Mouse (Mus musculus): ENCODE data around the gene Snrpb. TPM values are rescaled to one million over a fixed set of nuclear protein-coding genes. Genes with fewer than 3 reads are reported as not detected.

The Snrpb gene
- polyA plus RNA-seq, 1 experiment from 2014 or later, result 386 TPM

GRCm38 (mm10) chr2:130171674-130172073 lies 7.5 kb downstream of the Snrpb start:
- H3K9ac ChIP-seq, result no peak overlapping the region
- no peak overlapping the region for H3K27ac ChIP-seq (ENCODE audit: poor library complexity, severe bottlenecking)
- peaks cover 79% of the 10 kb centered on the region for H3K36me3 ChIP-seq
- H3K4me3 ChIP-seq, result no peak overlapping the region
- H3K27me3 ChIP-seq (replicated peaks), result no peaks in the 10 kb centered on the region
- H3K4me2 ChIP-seq, result no peak overlapping the region
- WGBS, result 83% methylated on average over 2 of the region's 2 CpGs
- H3K9me3 ChIP-seq (replicated peaks), result no peaks in the 10 kb centered on the region
- no peak for ATAC-seq (ENCODE audit: insufficient number of reproducible peaks, low FRiP score)
- peaks cover 3% of the 10 kb centered on the region for H3K4me1 ChIP-seq (replicated peaks)

DNA sequence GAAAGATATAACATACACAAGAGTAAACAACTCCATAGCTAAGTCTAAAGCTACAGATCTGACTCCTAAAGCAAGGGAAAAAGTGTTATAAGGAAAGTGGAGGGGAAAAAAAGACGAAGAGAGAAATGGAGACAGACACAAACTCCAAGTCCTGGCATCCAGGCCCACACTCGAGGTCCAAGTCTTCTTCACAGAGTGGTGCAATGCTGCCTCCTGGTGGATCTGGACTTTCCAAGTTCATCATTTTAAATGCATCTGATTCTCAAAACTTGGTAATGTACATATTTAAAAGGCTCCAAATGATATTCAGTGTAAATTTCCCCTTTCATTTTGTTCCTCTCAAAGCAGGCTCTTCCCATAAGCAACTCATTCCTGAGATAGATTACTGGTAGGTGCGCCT lies 11.3 kb downstream of the Snrpb start:
- Histone ChIP-seq H3K36me3 (peaks cover 54% of the 10 kb centered on the region), H3K4me3 (no peak overlapping the region), H3K9ac (no peak overlapping the region), H3K4me1 (replicated peaks) (no peaks in the 10 kb centered on the region), H3K9me3 (replicated peaks) (no peaks in the 10 kb centered on the region), H3K27ac (ENCODE audit: poor library complexity, severe bottlenecking) (no peak overlapping the region), H3K27me3 (replicated peaks) (no peaks in the 10 kb centered on the region), H3K4me2 (no peak overlapping the region)
- ATAC-seq (ENCODE audit: insufficient number of reproducible peaks, low FRiP score), result no peak
- WGBS, result 50% methylated on average over 3 of the region's 3 CpGs

- no peaks in the 10 kb centered on the region for H3K4me1 ChIP-seq (replicated peaks)
- WGBS, result 69% methylated on average over 9 of the region's 9 CpGs
- no peak overlapping the region for H3K4me3 ChIP-seq
- H3K9ac ChIP-seq, result no peak overlapping the region
- no peak overlapping the region for H3K27ac ChIP-seq (ENCODE audit: poor library complexity, severe bottlenecking)
- no peak overlapping the region for H3K4me2 ChIP-seq
- H3K36me3 ChIP-seq, result peaks cover 41% of the 10 kb centered on the region
- H3K9me3 ChIP-seq (replicated peaks), result no peaks in the 10 kb centered on the region
- no peak for ATAC-seq (ENCODE audit: insufficient number of reproducible peaks, low FRiP score)
- H3K27me3 ChIP-seq (replicated peaks), result no peaks in the 10 kb centered on the region
These were observed 12.6 kb downstream of the Snrpb start for GRCm38 (mm10) chr2:130166311-130167214.

DNA sequence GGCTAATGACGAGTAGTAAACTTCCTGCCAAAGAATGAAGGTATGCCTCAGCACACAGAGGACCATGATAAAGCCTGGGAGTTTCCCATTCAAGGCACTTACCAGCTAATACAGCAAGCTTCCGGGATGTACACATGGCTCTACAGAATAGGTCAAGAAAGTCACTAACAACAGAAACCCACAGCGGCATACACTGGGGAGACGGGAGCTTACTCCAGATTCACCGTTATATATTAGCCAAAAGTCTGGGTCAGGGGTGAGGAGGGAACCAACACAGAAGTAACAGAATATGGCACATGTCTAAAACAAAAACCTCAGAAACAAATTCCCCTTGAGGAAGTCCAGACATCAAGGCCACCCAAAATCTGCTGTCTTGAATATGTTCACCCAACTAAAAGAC lies 16.5 kb downstream of the Snrpb start:
- H3K4me3 ChIP-seq, result no peak overlapping the region
- H3K27ac ChIP-seq (ENCODE audit: poor library complexity, severe bottlenecking), result no peak overlapping the region
- peaks cover 16% of the 10 kb centered on the region for H3K36me3 ChIP-seq
- 73% methylated on average over 5 of the region's 5 CpGs for WGBS
- ATAC-seq (ENCODE audit: insufficient number of reproducible peaks, low FRiP score), result no peak
- no peaks in the 10 kb centered on the region; the same call in 1 of the 2 replicates for H3K4me1 ChIP-seq (replicated peaks)
- H3K4me2 ChIP-seq, result no peak overlapping the region
- H3K27me3 ChIP-seq (replicated peaks), result 0 out of 2 replicates have a peak, but pooled peaks cover 3% of the 10 kb centered on the region
- H3K9ac ChIP-seq, result no peak overlapping the region
- no peaks in the 10 kb centered on the region for H3K9me3 ChIP-seq (replicated peaks)

DNA sequence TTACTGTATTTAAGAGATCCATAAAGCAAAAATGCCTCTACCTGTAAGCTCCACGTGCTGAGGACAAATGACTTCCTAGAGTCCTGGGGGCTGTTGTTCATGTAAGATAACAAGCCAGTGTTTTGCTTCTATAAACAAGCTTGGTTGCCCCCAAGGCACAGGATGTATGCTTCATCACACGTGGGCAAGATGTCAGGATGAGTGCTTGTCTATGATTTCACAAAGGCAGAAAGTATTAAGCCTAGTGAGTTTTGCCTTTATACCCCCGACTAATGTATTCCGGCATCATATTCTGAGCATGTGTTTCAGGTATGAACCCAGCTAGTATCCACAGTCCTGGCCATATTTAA lies 21.1 kb downstream of the Snrpb start:
- Histone ChIP-seq H3K4me3 (no peak overlapping the region), H3K27ac (ENCODE audit: poor library complexity, severe bottlenecking) (no peak overlapping the region), H3K4me2 (no peak overlapping the region), H3K9me3 (replicated peaks) (no peaks in the 10 kb centered on the region), H3K4me1 (replicated peaks) (no peaks in the 10 kb centered on the region; the same call in 1 of the 2 replicates), H3K36me3 (no peaks in the 10 kb centered on the region), H3K9ac (no peak overlapping the region), H3K27me3 (replicated peaks) (0 out of 2 replicates have a peak, but pooled peaks cover 3% of the 10 kb centered on the region)
- WGBS, result 54% methylated on average over 4 of the region's 4 CpGs
- ATAC-seq (ENCODE audit: insufficient number of reproducible peaks, low FRiP score), result no peak

- Histone ChIP-seq H3K27me3 (replicated peaks) (0 out of 2 replicates have a peak, but pooled peaks cover 3% of the 10 kb centered on the region), H3K27ac (ENCODE audit: poor library complexity, severe bottlenecking) (no peak overlapping the region), H3K4me2 (no peak overlapping the region), H3K9ac (no peak overlapping the region), H3K4me3 (no peak overlapping the region), H3K9me3 (replicated peaks) (no peaks in the 10 kb centered on the region), H3K4me1 (replicated peaks) (no peaks in the 10 kb centered on the region; the same call in 1 of the 2 replicates), H3K36me3 (no peaks in the 10 kb centered on the region)
- ATAC-seq (ENCODE audit: insufficient number of reproducible peaks, low FRiP score), result no peak
- WGBS, result 66% methylated on average over 14 of the region's 14 CpGs
These were observed 21.7 kb downstream of the Snrpb start for GRCm38 (mm10) chr2:130157231-130158087.

DNA sequence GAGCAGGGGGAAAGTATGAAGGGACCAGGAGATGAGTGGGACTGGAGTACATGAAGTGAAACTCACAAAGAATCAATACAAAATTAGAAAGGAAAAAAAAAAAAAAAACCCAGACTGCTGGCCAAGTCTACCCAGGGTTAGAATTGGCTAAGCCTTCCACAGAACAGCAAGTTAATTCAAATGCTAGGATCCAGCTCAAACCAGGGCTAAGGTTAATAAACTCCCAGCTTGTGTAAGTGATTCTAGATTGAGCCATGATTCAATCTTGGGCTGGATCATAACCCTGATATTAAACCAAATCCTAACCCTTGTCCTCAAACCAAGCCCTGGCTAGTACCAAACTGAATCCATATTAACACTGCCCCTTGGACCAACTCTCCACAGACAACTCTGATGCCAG lies 23.4 kb downstream of the Snrpb start:
- no peaks in the 10 kb centered on the region; the same call in 1 of the 2 replicates for H3K4me1 ChIP-seq (replicated peaks)
- no peaks in the 10 kb centered on the region for H3K36me3 ChIP-seq
- no peak overlapping the region for H3K4me3 ChIP-seq
- H3K27ac ChIP-seq (ENCODE audit: poor library complexity, severe bottlenecking), result no peak overlapping the region
- no peak for ATAC-seq (ENCODE audit: insufficient number of reproducible peaks, low FRiP score)
- no peak overlapping the region for H3K4me2 ChIP-seq
- no peak overlapping the region for H3K9ac ChIP-seq
- H3K9me3 ChIP-seq (replicated peaks), result no peaks in the 10 kb centered on the region
- no peaks in the 10 kb centered on the region for H3K27me3 ChIP-seq (replicated peaks)

DNA sequence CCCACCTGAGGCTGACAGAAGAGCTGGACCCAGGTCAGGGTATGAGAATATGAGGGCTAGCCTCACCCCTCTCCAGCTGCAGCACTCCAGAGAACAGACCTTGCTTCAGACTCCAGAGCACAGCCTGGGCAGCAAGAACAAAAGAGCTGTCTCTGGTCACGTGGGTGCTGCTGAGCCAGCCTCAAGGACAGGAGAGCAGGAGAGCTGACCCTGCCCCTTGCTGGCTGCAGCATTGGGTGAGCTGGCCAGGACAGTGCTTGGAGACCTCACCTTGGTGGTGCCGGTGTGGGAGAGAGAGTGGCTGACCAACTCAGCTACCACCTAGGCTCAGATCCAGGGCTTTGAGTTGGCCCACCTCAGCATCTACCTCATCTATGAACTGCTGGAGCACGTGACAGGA lies 24.0 kb downstream of the Snrpb start:
- 83% methylated on average over 3 of the region's 3 CpGs for WGBS

GRCm38 (mm10) chr2:130146089-130146668 lies 33.0 kb downstream of the Snrpb start:
- Histone ChIP-seq H3K4me1 (replicated peaks) (no peaks in the 10 kb centered on the region), H3K27me3 (replicated peaks) (no peaks in the 10 kb centered on the region), H3K9me3 (replicated peaks) (no peaks in the 10 kb centered on the region), H3K36me3 (no peaks in the 10 kb centered on the region), H3K4me2 (no peak overlapping the region), H3K4me3 (no peak overlapping the region), H3K9ac (no peak overlapping the region), H3K27ac (ENCODE audit: poor library complexity, severe bottlenecking) (no peak overlapping the region)
- ATAC-seq (ENCODE audit: insufficient number of reproducible peaks, low FRiP score), result no peak
- 79% methylated on average over 5 of the region's 5 CpGs for WGBS

More for the DNA sequence above, 24.0 kb downstream of the Snrpb start:
- no peaks in the 10 kb centered on the region for H3K36me3 ChIP-seq
- no peaks in the 10 kb centered on the region for H3K9me3 ChIP-seq (replicated peaks)
- no peak overlapping the region for H3K27ac ChIP-seq (ENCODE audit: poor library complexity, severe bottlenecking)
- H3K9ac ChIP-seq, result no peak overlapping the region
- H3K4me3 ChIP-seq, result no peak overlapping the region
- H3K27me3 ChIP-seq (replicated peaks), result no peaks in the 10 kb centered on the region
- no peaks in the 10 kb centered on the region; the same call in 1 of the 2 replicates for H3K4me1 ChIP-seq (replicated peaks)
- ATAC-seq (ENCODE audit: insufficient number of reproducible peaks, low FRiP score), result no peak
- H3K4me2 ChIP-seq, result no peak overlapping the region

- 76% methylated on average over 23 of the region's 23 CpGs for WGBS
These were observed 34.4 kb downstream of the Snrpb start for GRCm38 (mm10) chr2:130144703-130145324.

More at GRCm38 (mm10) chr2:130144703-130145324, 34.4 kb downstream of the Snrpb start:
- Histone ChIP-seq H3K27ac (ENCODE audit: poor library complexity, severe bottlenecking) (no peak overlapping the region), H3K9ac (no peak overlapping the region), H3K9me3 (replicated peaks) (no peaks in the 10 kb centered on the region), H3K27me3 (replicated peaks) (no peaks in the 10 kb centered on the region), H3K4me3 (no peak overlapping the region), H3K4me2 (no peak overlapping the region), H3K36me3 (no peaks in the 10 kb centered on the region), H3K4me1 (replicated peaks) (no peaks in the 10 kb centered on the region)
- ATAC-seq (ENCODE audit: insufficient number of reproducible peaks, low FRiP score), result no peak

All from heart, embryonic 12.5 days (tissue).